In the genomic region with DNA sequence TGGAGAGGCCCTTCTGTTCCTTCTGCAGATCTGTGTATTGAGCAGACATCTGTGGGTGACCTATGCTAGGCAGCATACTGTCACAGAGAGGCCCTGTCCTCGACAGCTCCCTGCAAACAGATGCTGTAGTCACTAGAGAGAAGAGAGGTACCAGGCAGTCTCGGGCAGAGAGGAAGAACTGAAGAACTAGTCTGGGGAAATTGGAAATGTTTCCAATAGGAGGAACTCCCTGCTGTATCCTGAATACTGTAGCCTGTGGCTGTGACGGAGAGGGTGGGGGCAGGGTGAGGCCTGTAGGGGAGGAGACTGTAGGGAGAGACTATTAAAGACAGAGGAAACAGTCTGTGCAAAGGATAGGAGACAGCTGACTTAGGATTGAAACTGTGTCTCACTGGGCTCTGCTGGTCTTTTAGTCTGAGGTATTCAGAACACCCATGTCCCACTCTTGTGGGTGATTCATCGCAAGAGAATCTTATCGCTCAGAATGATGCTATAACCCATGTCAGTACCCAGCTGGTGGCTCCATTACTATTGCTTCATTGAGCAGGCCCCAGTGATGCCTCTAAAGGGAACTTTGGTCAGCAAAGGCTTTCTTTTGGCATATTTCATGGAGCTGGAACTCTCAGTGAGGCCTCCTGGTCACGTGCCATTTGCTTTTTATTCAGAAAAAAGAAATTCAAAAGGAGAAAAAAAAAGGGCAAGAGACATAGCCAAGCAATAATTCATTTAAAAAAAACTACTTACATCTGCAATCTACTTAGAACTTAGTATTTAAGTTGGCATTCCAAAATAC, we compare ENCODE assay signal across 8 mouse cellular contexts. TPM values are rescaled to one million over a fixed set of nuclear protein-coding genes. Genes with fewer than 3 reads are reported as not detected.
DNase-seq lines count a peak whose midpoint lies in the region; ATAC-seq lines count a peak whose summit lies in the region.

No protein-coding gene starts in this region.

- H3K9ac ChIP-seq in kidney, embryonic 15.5 days = no peak overlapping the region
- no peak overlapping the region for H3K9ac ChIP-seq in embryonic facial prominence, embryonic 11.5 days (replicated peaks; ENCODE audit: low read length)
- H3K9ac ChIP-seq in heart, embryonic 15.5 days = no peak overlapping the region
- H3K9ac ChIP-seq in limb, embryonic 13.5 days = no peak overlapping the region
- H3K9ac ChIP-seq in stomach, embryonic 15.5 days = no peak overlapping the region

- no peaks in the 10 kb centered on the region for H3K9me3 ChIP-seq in kidney, embryonic 15.5 days (replicated peaks)
- H3K9me3 ChIP-seq in embryonic facial prominence, embryonic 11.5 days (replicated peaks; ENCODE audit: control insufficient read depth, low read length) = no peaks in the 10 kb centered on the region
- H3K9me3 ChIP-seq in heart, embryonic 15.5 days (replicated peaks) = no peaks in the 10 kb centered on the region
- no peaks in the 10 kb centered on the region for H3K9me3 ChIP-seq in limb, embryonic 13.5 days
- no peaks in the 10 kb centered on the region for H3K9me3 ChIP-seq in stomach, embryonic 15.5 days

- no peak overlapping the region for H3K4me3 ChIP-seq in kidney, embryonic 15.5 days (replicated peaks)
- no peak overlapping the region for H3K4me3 ChIP-seq in embryonic facial prominence, embryonic 11.5 days (ENCODE audit: low read depth, low read length)
- H3K4me3 ChIP-seq in heart, embryonic 15.5 days = no peak overlapping the region
- no peak overlapping the region for H3K4me3 ChIP-seq in limb, embryonic 13.5 days
- H3K4me3 ChIP-seq in stomach, embryonic 15.5 days (replicated peaks) = no peak overlapping the region

- H3K36me3 ChIP-seq in kidney, embryonic 15.5 days = no peaks in the 10 kb centered on the region
- no peaks in the 10 kb centered on the region for H3K36me3 ChIP-seq in embryonic facial prominence, embryonic 11.5 days (replicated peaks; ENCODE audit: control insufficient read depth, insufficient read depth, low read depth, low read length)
- H3K36me3 ChIP-seq in heart, embryonic 15.5 days = no peaks in the 10 kb centered on the region
- no peaks in the 10 kb centered on the region for H3K36me3 ChIP-seq in limb, embryonic 13.5 days
- H3K36me3 ChIP-seq in stomach, embryonic 15.5 days = no peaks in the 10 kb centered on the region

- peak; percentile 52; the same call in 1 of the 2 replicates for ATAC-seq in kidney, embryonic 15.5 days (replicated peaks; ENCODE audit: low FRiP score)
- peak; percentile 70; the same call in 1 of the 2 replicates for ATAC-seq in embryonic facial prominence, embryonic 11.5 days (replicated peaks; ENCODE audit: insufficient number of reproducible peaks, low FRiP score, low TSS enrichment, low read depth)
- ATAC-seq in heart, embryonic 15.5 days (replicated peaks; ENCODE audit: insufficient number of reproducible peaks, insufficient read depth, low FRiP score, low read depth) = peak; percentile 54
- no peak for ATAC-seq in limb, embryonic 13.5 days (ENCODE audit: low FRiP score, low read depth)
- ATAC-seq in stomach, embryonic 15.5 days (ENCODE audit: insufficient read depth, low FRiP score, low read depth) = peak; percentile 36
- ATAC-seq in megakaryocyte-erythroid progenitor cell, adult 5-6 weeks (replicated peaks; ENCODE audit: low FRiP score, low TSS enrichment, poor library complexity, severe bottlenecking) = no peak

- H3K4me2 ChIP-seq in kidney, embryonic 15.5 days = no peak overlapping the region
- H3K4me2 ChIP-seq in embryonic facial prominence, embryonic 11.5 days (ENCODE audit: low read depth, low read length) = no peak overlapping the region
- H3K4me2 ChIP-seq in heart, embryonic 15.5 days = no peak overlapping the region
- H3K4me2 ChIP-seq in limb, embryonic 13.5 days (replicated peaks) = no peak overlapping the region
- H3K4me2 ChIP-seq in stomach, embryonic 15.5 days = no peak overlapping the region

- 43% methylated on average over 6 of the region's 6 CpGs for WGBS in kidney, embryonic 15.5 days
- 50% methylated on average over 6 of the region's 6 CpGs for WGBS in embryonic facial prominence, embryonic 11.5 days
- WGBS in heart, embryonic 15.5 days = 44% methylated on average over 6 of the region's 6 CpGs
- WGBS in limb, embryonic 13.5 days = 43% methylated on average over 6 of the region's 6 CpGs
- 44% methylated on average over 6 of the region's 6 CpGs for WGBS in stomach, embryonic 15.5 days

- DNase-seq in kidney, adult 8-10 months = no peak
- DNase-seq in embryonic facial prominence, embryonic 11.5 days (ENCODE audit: low spot score) = peak; percentile 19
- no peak for DNase-seq in cerebellum, adult 9-11 months

- H3K27ac ChIP-seq in kidney, embryonic 15.5 days = peak overlapping the region; percentile 82
- no peak overlapping the region; the same call in 1 of the 2 replicates for H3K27ac ChIP-seq in embryonic facial prominence, embryonic 11.5 days (replicated peaks; ENCODE audit: low read depth, low read length)
- H3K27ac ChIP-seq in heart, embryonic 15.5 days = peak overlapping the region; percentile 68
- H3K27ac ChIP-seq in limb, embryonic 13.5 days = peak overlapping the region; percentile 64; the same call in 1 of the 2 replicates
- H3K27ac ChIP-seq in stomach, embryonic 15.5 days = peak overlapping the region; percentile 19

- no peaks in the 10 kb centered on the region for H3K27me3 ChIP-seq in kidney, embryonic 15.5 days
- H3K27me3 ChIP-seq in embryonic facial prominence, embryonic 11.5 days (ENCODE audit: control insufficient read depth, insufficient read depth, low read length) = no peaks in the 10 kb centered on the region
- H3K27me3 ChIP-seq in heart, embryonic 15.5 days = no peaks in the 10 kb centered on the region
- no peaks in the 10 kb centered on the region for H3K27me3 ChIP-seq in limb, embryonic 13.5 days
- H3K27me3 ChIP-seq in stomach, embryonic 15.5 days (replicated peaks) = no peaks in the 10 kb centered on the region

- peaks cover 40% of the 10 kb centered on the region for H3K4me1 ChIP-seq in kidney, embryonic 15.5 days
- H3K4me1 ChIP-seq in embryonic facial prominence, embryonic 11.5 days (ENCODE audit: control insufficient read depth, insufficient read depth, low read length) = no peaks in the 10 kb centered on the region
- H3K4me1 ChIP-seq in heart, embryonic 15.5 days (replicated peaks) = peaks cover 20% of the 10 kb centered on the region
- H3K4me1 ChIP-seq in limb, embryonic 13.5 days = peaks cover 50% of the 10 kb centered on the region
- H3K4me1 ChIP-seq in stomach, embryonic 15.5 days = peaks cover 10% of the 10 kb centered on the region; the same call in 1 of the 2 replicates

RNA-seq across cellular contexts. Expression of a gene that starts 43.4 kb away (rescaled TPM):
- polyA plus RNA-seq in kidney, embryonic 15.5 days (2015; fragmentation: Nextera tagmentation; extraction: Ambion mirVana) = 16.1 and 16.9 TPM in 2 replicates
- 8.8 and 8.9 TPM in 2 replicates for polyA plus RNA-seq in embryonic facial prominence, embryonic 11.5 days (2014; fragmentation: Nextera tagmentation; extraction: Ambion mirVana)
- 10.1 and 17.6 TPM in 2 replicates for polyA plus RNA-seq in heart, embryonic 15.5 days (2015; fragmentation: Nextera tagmentation; extraction: Ambion mirVana)
- polyA plus RNA-seq in limb, embryonic 13.5 days (2015; fragmentation: Nextera tagmentation; extraction: Ambion mirVana) = 10.7 and 11.6 TPM in 2 replicates
- polyA plus RNA-seq in stomach, embryonic 15.5 days (2015; fragmentation: Nextera tagmentation; extraction: Ambion mirVana) = 9.9 and 11.2 TPM in 2 replicates
- total RNA-seq in megakaryocyte-erythroid progenitor cell, adult 5-6 weeks (2014; fragmentation: Nextera tagmentation) = 23.4 and 35.0 TPM in 2 replicates
- 13.0 and 17.2 TPM in 2 replicates for total RNA-seq in megakaryocyte-erythroid progenitor cell, adult 5-6 weeks (2017)

Comparison
In these comparisons a context has a peak if more than half of its experiments do, and no peak if none do; other contexts are left out.
1. ATAC-seq: peak in kidney, embryonic 15.5 days (single experiment), embryonic facial prominence, embryonic 11.5 days (single experiment), heart, embryonic 15.5 days (single experiment) and stomach, embryonic 15.5 days (single experiment); none in limb, embryonic 13.5 days (single experiment) and megakaryocyte-erythroid progenitor cell, adult 5-6 weeks (single experiment).